Mouse (Mus musculus) testis, adult 2 months (tissue): Measurements from ENCODE around the gene Rnf181. TPM values are rescaled to one million over a fixed set of nuclear protein-coding genes. Genes with fewer than 3 reads are reported as not detected.

ENCODE experiments used
- H3K27ac ChIP-seq: fragments of 200-500 bp; 2 replicates; pipeline ENCODE4 v1.5.1; 2012; ENCODE audit warnings: low read depth, low read length; ENCODE audit not compliant: control insufficient read depth, insufficient read depth
- H3K27me3 ChIP-seq: fragments of 200-500 bp; 2 replicates; pipeline ENCODE4 v1.6.1; 2012; ENCODE audit warnings: mild to moderate bottlenecking, low read length, moderate library complexity; ENCODE audit not compliant: control insufficient read depth, insufficient read depth
- H3K36me3 ChIP-seq: fragments of 200-500 bp; 2 replicates; pipeline ENCODE4 v1.6.1; 2012; ENCODE audit warnings: mild to moderate bottlenecking, low read length; ENCODE audit not compliant: control insufficient read depth, insufficient read depth
- H3K4me1 ChIP-seq: fragments of 200-500 bp; 2 replicates; pipeline ENCODE4 v1.6.1; 2012; ENCODE audit warnings: low read length; ENCODE audit not compliant: control insufficient read depth, insufficient read depth
- H3K4me3 ChIP-seq: fragments of 200-500 bp; 2 replicates; pipeline ENCODE4 v1.5.1; 2012; ENCODE audit warnings: low read depth, mild to moderate bottlenecking, low read length, moderate library complexity, mixed read lengths; ENCODE audit not compliant: control insufficient read depth
- CTCF ChIP-seq: fragments of 200-500 bp; IDR thresholded peaks from 2 replicates; pipeline ENCODE4 v1.5.1; 2012; ENCODE audit warnings: low read depth, mild to moderate bottlenecking, inconsistent platforms, low read length, moderate library complexity; ENCODE audit not compliant: control insufficient read depth, insufficient read depth, insufficient replicate concordance
- POLR2A ChIP-seq: fragments of 200-500 bp; IDR thresholded peaks from 2 replicates; pipeline ENCODE4 v1.6.1; 2012; ENCODE audit warnings: low read depth, mild to moderate bottlenecking, inconsistent platforms, low read length, moderate library complexity; ENCODE audit not compliant: control insufficient read depth
- polyA plus RNA-seq: library from polyadenylated mRNA; depleted of rRNA; stranded (reverse); fragments of >200 nt; gene quantifications from 2 replicates; pipeline ENCODE4 v1.2.3, GENCODE M21; 2012

Gene Rnf181
- polyA plus RNA-seq, 1 experiment, result 298 TPM

- H3K4me1 ChIP-seq, result peaks cover 21% of the 10 kb centered on the region
- H3K27me3 ChIP-seq, result no peaks in the 10 kb centered on the region
- TF ChIP-seq CTCF, result no peak
- TF ChIP-seq POLR2A, result no peak; the same call in 1 of the 2 replicates
- no peak overlapping the region for H3K27ac ChIP-seq
- H3K4me3 ChIP-seq, result no peak overlapping the region
- H3K36me3 ChIP-seq, result no peaks in the 10 kb centered on the region; the same call in 1 of the 2 replicates
Measured at GRCm38 (mm10) chr6:72374206-72374605, 7.5 kb upstream of the Rnf181 start.

GRCm38 (mm10) chr6:72373184-72373583, 6.4 kb upstream of the Rnf181 start:
- H3K4me3 ChIP-seq, result no peak overlapping the region
- H3K27ac ChIP-seq, result peak overlapping the region; percentile 16; the same call in 1 of the 2 replicates
- no peaks in the 10 kb centered on the region for H3K27me3 ChIP-seq
- TF ChIP-seq POLR2A, result no peak
- no peak for TF ChIP-seq CTCF
- H3K36me3 ChIP-seq, result peaks cover 2% of the 10 kb centered on the region; the same call in 1 of the 2 replicates
- H3K4me1 ChIP-seq, result peaks cover 23% of the 10 kb centered on the region

- peaks cover 23% of the 10 kb centered on the region for H3K4me1 ChIP-seq
- TF ChIP-seq POLR2A (no peak), CTCF (no peak)
- peak overlapping the region; percentile 96 for H3K27ac ChIP-seq
Measured at GRCm38 (mm10) chr6:72371571-72371970, 4.8 kb upstream of the Rnf181 start.

GRCm38 (mm10) chr6:72371147-72371546, 4.4 kb upstream of the Rnf181 start:
- H3K36me3 ChIP-seq, result peaks cover 2% of the 10 kb centered on the region; the same call in 1 of the 2 replicates
- no peak for TF ChIP-seq CTCF
- no peak for TF ChIP-seq POLR2A
- H3K4me3 ChIP-seq, result peak overlapping the region; percentile 41
- H3K4me1 ChIP-seq, result peaks cover 23% of the 10 kb centered on the region
- peak overlapping the region; percentile 96 for H3K27ac ChIP-seq
- H3K27me3 ChIP-seq, result no peaks in the 10 kb centered on the region

More at GRCm38 (mm10) chr6:72371571-72371970, 4.8 kb upstream of the Rnf181 start:
- H3K27me3 ChIP-seq, result no peaks in the 10 kb centered on the region
- peak overlapping the region; percentile 41 for H3K4me3 ChIP-seq
- peaks cover 2% of the 10 kb centered on the region; the same call in 1 of the 2 replicates for H3K36me3 ChIP-seq

GRCm38 (mm10) chr6:72370091-72370490, 3.3 kb upstream of the Rnf181 start:
- H3K4me1 ChIP-seq, result peaks cover 23% of the 10 kb centered on the region
- TF ChIP-seq CTCF (no peak), POLR2A (peak; percentile 11; the same call in 1 of the 2 replicates)
- H3K27me3 ChIP-seq, result no peaks in the 10 kb centered on the region
- H3K36me3 ChIP-seq, result peaks cover 2% of the 10 kb centered on the region; the same call in 1 of the 2 replicates
- peak overlapping the region; percentile 96 for H3K27ac ChIP-seq
- H3K4me3 ChIP-seq, result peak overlapping the region; percentile 41

GRCm38 (mm10) chr6:72369557-72369956, 2.8 kb upstream of the Rnf181 start:
- Histone ChIP-seq H3K4me3 (peak overlapping the region; percentile 41), H3K36me3 (peaks cover 2% of the 10 kb centered on the region; the same call in 1 of the 2 replicates), H3K4me1 (peaks cover 23% of the 10 kb centered on the region), H3K27me3 (no peaks in the 10 kb centered on the region), H3K27ac (peak overlapping the region; percentile 28)
- TF ChIP-seq POLR2A, result no peak
- TF ChIP-seq CTCF, result no peak; the same call in 1 of the 2 replicates

- TF ChIP-seq CTCF (no peak), POLR2A (no peak)
- H3K27ac ChIP-seq, result no peak overlapping the region
- H3K27me3 ChIP-seq, result no peaks in the 10 kb centered on the region
- H3K4me1 ChIP-seq, result peaks cover 21% of the 10 kb centered on the region
- H3K4me3 ChIP-seq, result peak overlapping the region; percentile 40
- H3K36me3 ChIP-seq, result peaks cover 2% of the 10 kb centered on the region; the same call in 1 of the 2 replicates
Measured at GRCm38 (mm10) chr6:72367460-72367974, 761 bp upstream of the Rnf181 start.

GRCm38 (mm10) chr6:72366304-72366703, 452 bp downstream of the Rnf181 start:
- peak overlapping the region; percentile 53 for H3K27ac ChIP-seq
- no peak for TF ChIP-seq CTCF
- TF ChIP-seq POLR2A, result no peak
- peaks cover 20% of the 10 kb centered on the region for H3K4me1 ChIP-seq
- H3K36me3 ChIP-seq, result peaks cover 2% of the 10 kb centered on the region; the same call in 1 of the 2 replicates
- no peaks in the 10 kb centered on the region for H3K27me3 ChIP-seq
- H3K4me3 ChIP-seq, result peak overlapping the region; percentile 68
